Mouse (Mus musculus) kidney, adult 8-10 months (tissue): Measurements from ENCODE around the gene Gm8005.
"Not testable (repeated sequence)": the region's sequence is repeated elsewhere in the genome, so short reads cannot be mapped to it uniquely, and the experiment has no call there.

Experiments used
- DNase-seq, 2 experiments: peaks; one replicate each; pipeline ENCODE4 v3.0.0; 2022

The Gm8005 gene

DNA sequence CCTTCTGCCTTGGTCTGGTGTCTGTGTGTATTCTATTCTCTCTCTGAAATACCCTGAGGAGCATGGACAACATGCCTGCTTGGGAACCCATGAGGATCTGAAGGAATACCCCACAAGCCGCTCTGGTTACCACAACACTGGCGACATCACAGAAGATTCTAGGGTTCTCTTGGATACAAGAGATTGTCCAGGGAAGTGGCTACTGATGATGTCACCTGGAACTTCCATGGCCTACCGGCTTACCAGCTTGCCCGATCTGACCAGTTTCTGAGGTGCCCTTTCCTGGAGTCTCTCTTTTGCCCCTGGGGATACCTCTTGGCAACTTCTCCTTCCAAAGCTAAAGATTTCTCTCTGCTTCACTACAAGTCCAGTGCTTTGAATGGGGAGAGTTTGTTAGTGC, at the start of gene Gm8005:
Gene Gm8005, minus strand, starts transcription at position 101 of the 400 bp plus-strand sequence.
- not testable (repeated sequence) for DNase-seq

DNA sequence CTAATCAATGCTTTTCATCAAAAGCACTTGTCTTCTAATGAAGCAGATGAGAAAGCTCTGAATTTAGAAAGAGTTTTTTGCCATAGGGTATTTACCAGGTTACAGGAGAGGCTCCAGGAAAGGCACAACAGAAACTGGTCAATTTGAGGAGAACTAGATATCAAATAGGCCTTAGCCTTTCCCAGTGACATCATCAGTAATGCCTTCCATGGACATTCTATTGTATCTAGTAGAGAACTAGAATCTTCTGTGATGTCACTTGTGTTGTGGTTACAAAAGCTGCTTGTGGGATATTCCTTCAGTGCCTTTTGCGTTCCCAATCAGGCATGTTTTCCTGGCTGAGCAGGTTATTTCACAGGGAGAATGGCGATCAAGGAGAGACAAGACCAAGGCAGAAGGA, 24.1 kb upstream of the Gm8005 start, which contains the start of gene Gm8011:
Gene Gm8011, plus strand, starts transcription at position 301 of the 400 bp plus-strand sequence.
- DNase-seq = not testable (repeated sequence)
